Mouse (Mus musculus) liver, embryonic 15.5 days (tissue): ENCODE measurements around the gene Serpinb1b. TPM values are rescaled to one million over a fixed set of nuclear protein-coding genes. Genes with fewer than 3 reads are reported as not detected.

Experiments used
- ATAC-seq: fragments of 200-750 bp; cut with Nextera tagmentation; 2 replicates; pipeline ENCODE4 v1.8.0; 2017; ENCODE audit warnings: moderate number of reproducible peaks, mild to moderate bottlenecking, moderate library complexity; ENCODE audit not compliant: insufficient read depth
- H3K27ac ChIP-seq: fragments of 300-500 bp; sonication (generic); replicated peaks from 2 replicates; pipeline ENCODE4 v1.5.1; 2015; ENCODE audit warnings: mild to moderate bottlenecking, inconsistent platforms
- H3K27me3 ChIP-seq: fragments of 300-500 bp; sonication (generic); 2 replicates; pipeline ENCODE4 v1.6.1; 2015; ENCODE audit warnings: mild to moderate bottlenecking, inconsistent platforms
- H3K36me3 ChIP-seq: fragments of 300-500 bp; sonication (generic); replicated peaks from 2 replicates; pipeline ENCODE4 v1.6.1; 2015; ENCODE audit warnings: moderate library complexity, mild to moderate bottlenecking, inconsistent platforms
- H3K4me1 ChIP-seq: fragments of 300-500 bp; sonication (generic); replicated peaks from 2 replicates; pipeline ENCODE4 v1.6.1; 2015; ENCODE audit warnings: inconsistent platforms
- H3K4me2 ChIP-seq: fragments of 300-500 bp; sonication (generic); 2 replicates; pipeline ENCODE4 v1.6.1; 2015; ENCODE audit warnings: moderate library complexity, mild to moderate bottlenecking, inconsistent platforms
- H3K4me3 ChIP-seq: fragments of 300-500 bp; sonication (generic); replicated peaks from 2 replicates; pipeline ENCODE4 v1.5.1; 2015; ENCODE audit warnings: mild to moderate bottlenecking, inconsistent platforms
- H3K9ac ChIP-seq: fragments of 300-500 bp; sonication (generic); 2 replicates; pipeline ENCODE4 v1.6.1; 2015; ENCODE audit warnings: moderate library complexity, mild to moderate bottlenecking, inconsistent platforms
- H3K9me3 ChIP-seq: fragments of 300-500 bp; sonication (generic); replicated peaks from 2 replicates; pipeline ENCODE4 v1.6.1; 2016; ENCODE audit warnings: inconsistent platforms
- WGBS: fragments of 180-500 bp; shearing (Covaris S2); methylation state at CpG from one replicate; pipeline ENCODE4 v1.1.7; 2015; ENCODE audit warnings: mixed read lengths; ENCODE audit not compliant: insufficient replicate concordance; 5-methylcytosine and 5-hydroxymethylcytosine counted together
- polyA plus RNA-seq: library from polyadenylated mRNA; unstranded; fragments of >200 nt; fragmentation: Nextera tagmentation; extraction: Ambion mirVana; gene quantifications from 2 replicates; pipeline ENCODE4 v1.2.1, GENCODE M21; 2015

Serpinb1b gene
- polyA plus RNA-seq, 1 experiment from 2014 or later = not detected

DNA sequence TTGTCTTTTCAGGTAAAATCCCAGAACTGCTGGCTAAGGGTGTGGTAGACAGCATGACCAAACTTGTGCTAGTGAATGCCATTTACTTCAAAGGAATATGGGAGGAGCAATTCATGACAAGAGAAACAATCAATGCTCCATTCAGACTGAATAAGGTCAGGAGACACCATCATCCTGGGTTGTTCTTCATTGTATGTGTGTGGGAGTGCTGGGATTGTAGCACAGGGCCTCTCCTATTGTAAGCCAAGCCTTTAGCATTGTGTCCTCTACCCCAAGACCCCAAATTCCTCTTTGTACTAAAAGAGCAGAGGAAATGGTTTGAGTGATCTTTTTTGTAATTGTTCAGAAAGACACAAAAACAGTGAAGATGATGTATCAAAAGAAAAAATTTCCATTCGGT is 12.9 kb downstream of the Serpinb1b start:
- no peaks in the 10 kb centered on the region for H3K36me3 ChIP-seq

DNA sequence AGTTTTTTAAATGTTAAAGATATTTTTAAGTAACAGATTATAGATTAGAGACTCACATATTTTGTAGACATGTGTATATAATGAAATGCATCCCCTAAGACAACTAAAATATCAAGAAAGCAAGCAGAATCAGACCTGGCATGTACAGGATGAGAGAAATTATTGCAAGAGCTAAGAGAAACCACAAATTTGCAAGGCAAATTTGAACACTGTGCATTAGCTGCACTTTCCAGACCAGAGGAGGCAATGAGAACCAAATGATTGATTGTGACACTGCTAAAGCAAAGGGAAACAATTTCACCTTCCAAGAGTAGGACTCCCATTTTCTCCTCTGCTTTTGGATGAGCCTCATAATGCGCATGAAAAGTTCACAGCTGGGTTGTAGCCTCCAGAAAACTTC is 17.2 kb downstream of the Serpinb1b start:
- H3K27ac ChIP-seq = no peak overlapping the region
- ATAC-seq = no peak

More for the DNA sequence above, 12.9 kb downstream of the Serpinb1b start:
- 0 out of 2 replicates have a peak, but pooled peaks cover 5% of the 10 kb centered on the region for H3K9me3 ChIP-seq
- no peak overlapping the region for H3K4me3 ChIP-seq
- no peak for ATAC-seq
- no peak overlapping the region for H3K4me2 ChIP-seq
- H3K27me3 ChIP-seq = no peaks in the 10 kb centered on the region
- no peak overlapping the region for H3K9ac ChIP-seq
- no peak overlapping the region for H3K27ac ChIP-seq
- H3K4me1 ChIP-seq = no peaks in the 10 kb centered on the region
- WGBS = 62% methylated on average over 1 of the region's 1 CpGs

DNA sequence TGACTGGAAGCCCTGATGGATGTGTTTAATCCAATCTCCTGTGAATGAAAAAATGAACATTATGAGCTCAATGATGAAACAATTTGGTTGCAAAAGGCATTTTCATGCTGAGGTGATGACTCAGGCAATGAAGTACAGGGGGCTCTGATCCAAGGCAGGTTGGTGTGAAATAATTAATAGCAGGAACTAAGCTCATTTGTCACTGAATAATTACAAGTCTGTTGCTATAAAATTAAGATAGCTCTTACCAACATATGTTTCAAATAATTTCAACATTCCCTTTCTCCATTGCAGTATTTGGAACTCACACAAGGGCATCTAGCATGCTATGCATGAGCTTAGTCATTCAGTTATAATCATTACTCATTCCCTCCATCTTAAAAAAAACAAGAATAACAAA is 27.3 kb downstream of the Serpinb1b start:
- no peak for ATAC-seq
- Histone ChIP-seq H3K9ac (no peak overlapping the region), H3K4me3 (no peak overlapping the region), H3K4me1 (no peaks in the 10 kb centered on the region), H3K27me3 (no peaks in the 10 kb centered on the region), H3K4me2 (no peak overlapping the region), H3K9me3 (no peaks in the 10 kb centered on the region), H3K36me3 (no peaks in the 10 kb centered on the region), H3K27ac (no peak overlapping the region)

More for the DNA sequence above, 17.2 kb downstream of the Serpinb1b start:
- Histone ChIP-seq H3K4me3 (no peak overlapping the region), H3K4me1 (no peaks in the 10 kb centered on the region), H3K4me2 (no peak overlapping the region), H3K9me3 (no peaks in the 10 kb centered on the region), H3K9ac (no peak overlapping the region), H3K36me3 (no peaks in the 10 kb centered on the region), H3K27me3 (no peaks in the 10 kb centered on the region)
- WGBS = 58% methylated on average over 1 of the region's 1 CpGs

DNA sequence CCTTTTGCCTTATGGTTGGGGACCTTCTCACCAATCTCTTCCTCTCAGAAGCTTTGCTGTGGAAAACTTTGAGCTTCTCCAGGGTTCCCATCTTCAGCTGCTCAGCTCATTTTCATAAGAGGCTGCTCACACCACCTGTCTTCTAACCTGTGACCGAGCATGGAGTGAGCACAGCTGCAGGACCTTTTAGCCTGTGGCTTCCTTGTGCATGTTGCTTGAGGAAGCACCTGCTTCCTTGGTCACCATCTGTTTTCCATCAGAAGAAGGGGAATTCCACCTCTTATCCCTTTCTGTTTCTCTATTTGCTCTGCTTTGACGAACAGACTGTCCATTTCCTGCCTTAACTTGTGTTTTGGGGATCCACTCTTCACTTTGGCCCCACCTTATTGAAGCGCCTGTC is 34.7 kb downstream of the Serpinb1b start:
- H3K9me3 ChIP-seq = no peaks in the 10 kb centered on the region
- no peaks in the 10 kb centered on the region for H3K36me3 ChIP-seq
- WGBS = 35% methylated on average over 3 of the region's 3 CpGs
- no peaks in the 10 kb centered on the region for H3K4me1 ChIP-seq
- ATAC-seq = no peak
- H3K27ac ChIP-seq = no peak overlapping the region
- no peaks in the 10 kb centered on the region for H3K27me3 ChIP-seq
- no peak overlapping the region for H3K4me3 ChIP-seq
- no peak overlapping the region for H3K4me2 ChIP-seq
- H3K9ac ChIP-seq = no peak overlapping the region

DNA sequence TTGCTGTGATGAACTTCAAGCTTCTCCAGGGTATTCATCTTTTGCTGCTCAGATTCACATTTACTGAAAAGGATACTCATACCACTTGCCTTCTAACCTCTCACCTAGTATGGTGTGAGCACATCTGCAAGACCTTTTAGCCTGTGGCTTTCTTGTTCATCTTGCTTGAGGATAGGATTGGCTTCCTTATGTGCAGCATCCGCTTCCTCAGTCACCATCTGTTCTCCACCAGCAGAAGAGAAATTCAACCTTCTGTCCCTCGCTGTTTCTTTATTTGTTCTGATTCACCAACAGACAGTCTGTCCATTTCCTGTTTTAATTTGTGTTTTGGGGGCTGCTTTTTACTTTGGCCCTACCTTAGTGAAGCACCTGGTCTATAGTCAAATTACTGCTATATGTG is 59.3 kb downstream of the Serpinb1b start:
- WGBS = 64% methylated on average over 2 of the region's 2 CpGs
- no peak overlapping the region for H3K27ac ChIP-seq
- ATAC-seq = no peak
- H3K9ac ChIP-seq = no peak overlapping the region
- no peak overlapping the region for H3K4me2 ChIP-seq
- H3K9me3 ChIP-seq = no peaks in the 10 kb centered on the region
- H3K36me3 ChIP-seq = no peaks in the 10 kb centered on the region
- H3K4me3 ChIP-seq = no peak overlapping the region
- H3K4me1 ChIP-seq = no peaks in the 10 kb centered on the region
- no peaks in the 10 kb centered on the region for H3K27me3 ChIP-seq

DNA sequence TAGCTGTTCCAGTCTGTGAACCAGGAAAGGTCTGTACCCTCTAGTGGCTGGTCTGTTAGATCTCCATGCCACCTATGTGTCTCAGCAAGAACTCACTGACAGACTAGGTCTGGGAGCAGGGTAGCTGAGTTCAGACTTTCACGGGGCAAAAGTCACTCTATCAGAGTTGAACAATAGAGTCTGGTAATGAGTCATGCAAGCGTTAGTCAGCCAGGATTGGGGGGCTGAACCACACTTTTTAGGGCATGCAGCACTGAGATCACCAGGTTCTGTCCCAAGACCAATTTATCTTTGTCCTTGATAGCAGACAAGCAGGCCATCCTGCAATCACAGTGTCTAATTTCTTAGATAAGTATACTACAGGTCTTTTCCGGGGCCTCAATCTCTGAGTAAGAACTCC is 63.1 kb downstream of the Serpinb1b start:
- Histone ChIP-seq H3K9me3 (no peaks in the 10 kb centered on the region), H3K4me3 (no peak overlapping the region), H3K9ac (no peak overlapping the region), H3K27me3 (no peaks in the 10 kb centered on the region), H3K4me2 (no peak overlapping the region), H3K27ac (no peak overlapping the region), H3K36me3 (no peaks in the 10 kb centered on the region), H3K4me1 (no peaks in the 10 kb centered on the region)
- 44% methylated on average over 3 of the region's 3 CpGs for WGBS
- ATAC-seq = no peak

Other genes with a start within 250 kb of the Serpinb1b start
- 36.4 and 44.1 TPM in 2 replicates for gene Serpinb1a, start 227.4 kb upstream of the Serpinb1b start, polyA plus RNA-seq
- not detected in 2 replicates for gene Serpinb1c, start 180.4 kb upstream of the Serpinb1b start, polyA plus RNA-seq
- 4.6 and 5.4 TPM in 2 replicates for gene Serpinb6b, start 113.4 kb upstream of the Serpinb1b start, polyA plus RNA-seq
- gene Serpinb9, start 75.3 kb upstream of the Serpinb1b start, polyA plus RNA-seq = 1.8 and 1.9 TPM in 2 replicates
- gene Serpinb9b, start 51.2 kb upstream of the Serpinb1b start, polyA plus RNA-seq = not detected in 2 replicates
- not detected in 2 replicates for gene Serpinb9c, start 81.2 kb downstream of the Serpinb1b start, polyA plus RNA-seq
- gene Serpinb9d, start 114.4 kb downstream of the Serpinb1b start, polyA plus RNA-seq = not detected in 2 replicates
- not detected in 2 replicates for gene Serpinb9e, start 171.0 kb downstream of the Serpinb1b start, polyA plus RNA-seq
- gene Serpinb9f, start 245.5 kb downstream of the Serpinb1b start, polyA plus RNA-seq = not detected in 2 replicates